Mouse (Mus musculus) thymus, postnatal 4 days (tissue): ENCODE measurements around the gene Txnl4b.

ENCODE experiments used
- DNase-seq: peaks from one replicate; pipeline ENCODE4 v3.0.0; 2021

Gene Txnl4b

GRCm38 (mm10) chr8:109606725-109607124 is 41.0 kb downstream of the Txnl4b start:
- DNase-seq = no peak

GRCm38 (mm10) chr8:109607650-109608049 is 42.0 kb downstream of the Txnl4b start:
- DNase-seq = no peak

GRCm38 (mm10) chr8:109608271-109609152 is 42.8 kb downstream of the Txnl4b start, which contains the start of gene Dhodh:
Gene Dhodh, minus strand, starts transcription at chr8:109608673.
- DNase-seq = peak; percentile 96

GRCm38 (mm10) chr8:109609153-109609502 is 43.4 kb downstream of the Txnl4b start:
- DNase-seq = no peak

- DNase-seq = peak; percentile 16
These were observed 48.8 kb downstream of the Txnl4b start, which contains the start of gene Pkd1l3 for GRCm38 (mm10) chr8:109614243-109615210. Gene Pkd1l3, plus strand, starts transcription at chr8:109614517.

GRCm38 (mm10) chr8:109615569-109615968 is 49.9 kb downstream of the Txnl4b start:
- no peak for DNase-seq
